Mouse (Mus musculus): Measurements from ENCODE around the gene Nr2c1. TPM values are rescaled to one million over a fixed set of nuclear protein-coding genes. Genes with fewer than 3 reads are reported as not detected.
A peak's percentile ranks its signal among the peaks of the same experiment; 100 is the strongest.

Nr2c1 gene
- total RNA-seq, 2 experiments from 2014 or later = 8.1 to 8.5 TPM

GRCm38 (mm10) chr10:94174652-94175051 lies 26.8 kb downstream of the Nr2c1 start:
- intact Hi-C loops (cut with DNase I) = no loop called here
- no peak for DNase-seq (ENCODE audit: low spot score in 2 of 2)

GRCm38 (mm10) chr10:94183199-94183598 lies 35.4 kb downstream of the Nr2c1 start:
- DNase-seq (ENCODE audit: low spot score in 2 of 2) = no peak
- intact Hi-C loops (cut with DNase I) = no loop called here

DNA sequence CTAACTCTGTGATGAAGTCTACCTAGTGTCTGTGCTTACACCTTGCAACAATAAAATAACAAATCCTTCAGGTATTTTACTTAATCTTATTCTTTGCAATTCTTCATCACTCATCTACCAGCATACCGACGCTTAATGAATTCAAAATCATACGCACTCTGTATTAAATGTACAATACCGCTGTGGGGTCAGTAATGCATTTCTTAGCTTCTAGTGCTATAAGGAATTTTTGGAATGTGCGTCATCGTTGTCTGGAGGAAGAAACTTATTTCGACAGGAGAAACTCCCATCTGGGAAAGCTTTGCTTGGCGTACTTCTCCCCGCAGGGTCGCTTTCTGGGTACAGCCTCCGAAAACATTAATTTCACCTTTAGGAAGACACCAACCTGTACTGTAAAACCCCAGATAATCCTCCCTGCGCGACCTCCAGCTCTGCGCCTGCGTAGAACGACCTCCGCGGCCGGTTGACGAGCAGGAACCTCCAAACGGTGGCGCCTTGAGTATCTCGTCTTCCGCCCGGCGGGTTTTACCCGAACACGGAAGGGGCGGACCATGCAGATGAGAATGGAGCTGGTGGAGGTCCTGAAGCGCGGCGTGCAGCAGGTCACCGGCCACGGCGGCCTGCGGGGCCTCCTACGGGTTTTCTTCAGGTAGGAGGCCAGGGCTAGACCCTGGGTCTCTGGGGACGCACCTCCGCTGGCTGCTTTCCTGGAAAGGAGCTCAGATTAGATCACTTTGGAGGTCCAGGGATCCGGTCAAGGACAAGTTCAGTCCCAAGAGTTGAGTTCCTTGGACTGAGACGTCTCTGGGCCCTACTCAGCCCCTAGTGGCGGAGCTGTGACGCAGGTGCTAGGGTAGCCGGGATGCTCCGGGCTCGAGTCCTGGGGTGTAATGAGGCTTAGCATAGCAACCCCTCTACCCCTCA lies 50.9 kb downstream of the Nr2c1 start, which contains the start of gene Ndufa12:
TSS of gene Ndufa12 (plus strand) at position 239 of the 924 bp plus-strand sequence.
- DNase-seq (ENCODE audit: low spot score in 2 of 2) = peak; percentile 92 to 96
- intact Hi-C loops (cut with DNase I) = no loop called here

- intact Hi-C loops (cut with DNase I) = loop anchor here (5.0 kb wide), 1 partner anchor 402 kb away; no protein-coding TSS in a partner anchor
- DNase-seq (ENCODE audit: low spot score in 2 of 2) = no peak
Measured at GRCm38 (mm10) chr10:94204973-94205372, 57.1 kb downstream of the Nr2c1 start.

- intact Hi-C loops (cut with DNase I) = loop anchor here (10.0 kb wide), 1 partner anchor 194 kb away; no protein-coding TSS in a partner anchor
Measured at GRCm38 (mm10) chr10:94210718-94211618, 63.1 kb downstream of the Nr2c1 start.

DNA sequence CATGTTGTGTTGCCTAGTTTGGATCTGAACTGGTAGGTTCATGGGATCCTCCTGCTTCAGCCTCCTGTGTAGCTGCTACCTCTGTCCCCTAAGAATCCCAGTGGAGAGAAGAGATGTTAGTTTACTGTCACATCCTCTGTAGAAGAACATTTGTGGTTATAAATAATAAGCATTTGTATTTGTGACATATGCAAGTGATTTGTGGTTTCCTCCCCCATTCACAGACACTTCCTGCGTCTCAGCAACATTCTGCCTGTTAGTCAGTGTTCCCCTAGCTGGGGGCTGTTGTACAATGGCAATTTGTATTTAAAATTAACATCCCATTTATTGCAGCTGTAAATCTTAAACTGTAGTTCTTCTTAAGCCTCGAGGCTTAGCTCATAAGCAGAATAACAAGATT lies 63.9 kb downstream of the Nr2c1 start:
- intact Hi-C loops (cut with DNase I) = loop anchor here (10.0 kb wide), 1 partner anchor 193 kb away; no protein-coding TSS in a partner anchor
- no peak for DNase-seq (ENCODE audit: low spot score in 2 of 2)

More at GRCm38 (mm10) chr10:94210718-94211618, 63.1 kb downstream of the Nr2c1 start:
- peak; percentile 33 to 63 for DNase-seq (ENCODE audit: low spot score in 2 of 2)

- DNase-seq (ENCODE audit: low spot score in 2 of 2) = no peak
- intact Hi-C loops (cut with DNase I) = no loop called here
Measured at GRCm38 (mm10) chr10:94225026-94225750, 77.4 kb downstream of the Nr2c1 start.

DNA sequence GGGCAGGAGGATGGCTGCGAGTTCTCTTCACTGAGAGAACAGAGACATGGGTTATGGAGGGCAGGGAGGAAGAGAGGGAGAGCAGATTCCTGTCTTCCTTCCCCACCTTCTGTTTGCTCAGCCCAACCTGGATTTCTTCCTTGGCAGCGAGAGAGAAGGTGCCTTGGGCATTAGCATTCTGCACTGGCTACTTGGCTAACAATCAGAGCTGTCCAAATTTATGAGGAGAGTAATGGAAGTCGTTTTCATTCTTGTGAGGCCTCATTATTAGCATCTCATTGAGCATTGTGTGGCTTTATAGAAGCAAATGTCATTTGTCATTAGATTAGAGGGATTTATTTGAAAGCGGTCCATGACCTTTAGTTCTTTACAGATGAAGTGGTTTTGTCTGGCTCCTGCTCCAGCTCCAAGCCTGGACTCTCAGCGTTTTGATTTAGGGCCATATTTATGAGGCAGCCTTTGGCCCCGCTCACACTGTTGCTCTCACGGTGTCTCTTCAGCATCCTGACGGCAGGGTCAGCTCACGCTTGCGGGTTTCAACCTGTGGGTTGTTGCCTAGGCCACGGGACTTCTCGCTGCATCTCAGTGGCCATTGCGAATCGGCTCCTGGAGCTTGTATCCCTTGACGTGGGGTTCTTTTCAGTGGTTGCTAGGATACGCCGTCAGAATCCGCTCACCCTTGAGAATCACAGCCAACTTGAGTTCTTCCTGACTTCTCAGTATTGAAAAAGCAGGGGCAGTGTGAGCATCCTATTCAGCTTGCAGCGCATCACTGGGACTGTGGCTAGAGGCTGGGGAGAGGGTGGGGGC lies 82.6 kb downstream of the Nr2c1 start:
- intact Hi-C loops (cut with DNase I) = no loop called here
- DNase-seq (ENCODE audit: low spot score in 2 of 2) = peak; percentile 59 to 69

DNA sequence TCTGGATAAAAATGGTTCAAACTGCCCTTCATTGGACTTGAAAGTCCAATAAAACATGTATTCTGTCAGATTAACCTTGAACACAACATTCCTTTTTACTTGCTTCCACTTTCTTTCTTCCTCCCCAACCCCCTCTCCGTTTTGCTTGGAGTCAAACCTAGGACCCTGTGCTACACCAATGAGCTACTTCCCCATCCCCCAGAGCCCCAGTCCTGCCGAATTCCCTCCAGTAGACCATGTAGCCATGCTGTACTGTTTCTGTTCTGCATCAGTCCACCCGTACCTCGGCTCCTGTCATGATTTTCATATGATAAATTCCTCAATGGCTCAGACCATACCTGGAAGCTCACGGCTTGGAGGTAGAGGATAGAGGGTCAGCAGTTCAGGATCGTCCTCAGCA lies 83.2 kb downstream of the Nr2c1 start:
- no peak for DNase-seq (ENCODE audit: low spot score in 2 of 2)

GRCm38 (mm10) chr10:94235200-94235599 lies 87.4 kb downstream of the Nr2c1 start:
- DNase-seq (ENCODE audit: low spot score in 2 of 2) = no peak
- intact Hi-C loops (cut with DNase I) = no loop called here

More for the DNA sequence above, 83.2 kb downstream of the Nr2c1 start:
- intact Hi-C loops (cut with DNase I) = no loop called here

DNA sequence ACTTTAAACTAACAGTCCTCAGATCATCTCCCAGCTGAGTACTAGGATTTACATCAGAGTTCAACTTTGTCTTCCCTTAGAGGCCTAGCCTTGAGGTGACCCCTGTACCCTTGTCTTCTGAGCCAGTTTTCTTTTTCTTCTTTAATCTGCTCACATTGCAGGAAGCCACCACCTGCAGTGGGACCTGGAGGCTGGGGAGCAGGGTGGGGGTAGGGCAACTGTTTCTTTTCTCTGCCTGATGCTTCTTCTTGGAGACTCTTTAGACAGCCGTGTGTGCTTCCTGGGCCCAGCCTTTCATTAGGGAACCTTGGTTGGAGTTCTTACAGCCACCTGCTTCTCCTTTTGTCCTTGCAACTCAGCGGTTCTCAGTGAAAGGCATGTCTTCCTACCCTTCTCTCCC lies 93.5 kb downstream of the Nr2c1 start:
- intact Hi-C loops (cut with DNase I) = no loop called here
- no peak for DNase-seq (ENCODE audit: low spot score in 2 of 2)

Other genes with a start within 250 kb of the Nr2c1 start
- gene Vezt, start 112.2 kb upstream of the Nr2c1 start, total RNA-seq (2021) = 100 to 1,000 TPM in 1 of 2 experiments, 10 to 100 TPM in 1; 86.8 to 102 TPM
- 1 to 10 TPM; 8.4 to 8.9 TPM for gene Fgd6, start 112.0 kb upstream of the Nr2c1 start, total RNA-seq (2021)
- gene Ndufa12, start 50.7 kb downstream of the Nr2c1 start, total RNA-seq (2021) = 100 to 1,000 TPM; 208 to 229 TPM
- not detected for gene Gm4792, start 150.7 kb downstream of the Nr2c1 start, total RNA-seq (2021)
- 10 to 100 TPM; 18.5 to 22.5 TPM for gene Tmcc3, start 163.9 kb downstream of the Nr2c1 start, total RNA-seq (2021)